Mouse (Mus musculus): ENCODE data around the gene Myh4. TPM values are rescaled to one million over a fixed set of nuclear protein-coding genes. Genes with fewer than 3 reads are reported as not detected.

The Myh4 gene
- polyA plus RNA-seq, 1 experiment from 2014 or later, result 0.23 TPM

- no peak for ATAC-seq (ENCODE audit: low FRiP score, low read depth)
- H3K4me3 ChIP-seq, result no peak overlapping the region
- no peaks in the 10 kb centered on the region for H3K27me3 ChIP-seq
- 0 out of 2 replicates have a peak, but pooled peaks cover 5% of the 10 kb centered on the region for H3K9me3 ChIP-seq
- no peak overlapping the region for H3K27ac ChIP-seq
- H3K4me1 ChIP-seq, result peaks cover 4% of the 10 kb centered on the region; the same call in 1 of the 2 replicates
- no peak overlapping the region for H3K9ac ChIP-seq
- H3K36me3 ChIP-seq, result no peaks in the 10 kb centered on the region
- H3K4me2 ChIP-seq (replicated peaks), result no peak overlapping the region
- WGBS, result 52% methylated on average over 5 of the region's 5 CpGs
Measured at GRCm38 (mm10) chr11:67235639-67236358, 2.0 kb upstream of the Myh4 start.

DNA sequence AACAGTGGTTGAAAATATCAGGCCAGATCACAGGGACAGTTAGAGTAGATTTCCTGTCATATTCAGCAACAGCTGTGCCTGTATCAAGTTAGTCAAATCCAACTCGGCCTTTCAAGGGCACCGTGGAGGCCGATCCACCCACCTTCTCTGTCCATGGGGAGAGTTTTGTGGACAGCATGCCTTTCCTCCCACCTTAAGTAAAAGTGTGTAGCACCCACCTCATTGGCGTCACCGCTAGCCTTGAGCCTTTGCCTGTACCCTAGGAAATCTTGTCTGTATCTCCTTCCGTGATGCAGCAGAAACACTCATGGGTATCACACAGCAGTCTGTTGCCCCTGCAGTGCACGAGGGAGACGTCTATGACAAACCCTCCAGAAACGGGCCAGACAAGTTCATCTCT lies 1.0 kb upstream of the Myh4 start:
- Histone ChIP-seq H3K9ac (no peak overlapping the region), H3K4me2 (replicated peaks) (no peak overlapping the region), H3K36me3 (no peaks in the 10 kb centered on the region), H3K27me3 (no peaks in the 10 kb centered on the region), H3K27ac (no peak overlapping the region), H3K4me3 (no peak overlapping the region), H3K9me3 (0 out of 2 replicates have a peak, but pooled peaks cover 5% of the 10 kb centered on the region), H3K4me1 (peaks cover 4% of the 10 kb centered on the region; the same call in 1 of the 2 replicates)
- no peak for ATAC-seq (ENCODE audit: low FRiP score, low read depth)
- 75% methylated on average over 9 of the region's 9 CpGs for WGBS

DNA sequence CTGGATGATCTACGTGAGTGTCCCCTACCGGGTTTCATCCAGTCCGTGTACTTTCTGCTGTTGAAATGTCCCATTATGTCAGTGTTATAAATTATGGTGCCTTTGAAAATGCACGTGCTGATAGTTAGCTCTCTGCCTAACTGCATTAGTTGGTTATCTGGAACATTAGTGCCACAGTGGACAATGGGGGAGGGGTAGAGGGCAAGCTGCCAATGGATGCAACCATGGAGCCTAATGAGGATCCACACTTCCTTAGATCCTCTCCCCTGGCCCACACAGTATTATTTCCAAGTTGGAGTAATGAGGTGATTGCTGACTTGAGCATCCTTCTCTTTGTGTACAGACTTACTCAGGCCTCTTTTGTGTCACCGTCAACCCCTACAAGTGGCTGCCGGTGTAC lies 3.2 kb downstream of the Myh4 start:
- H3K4me1 ChIP-seq, result peaks cover 4% of the 10 kb centered on the region; the same call in 1 of the 2 replicates
- no peaks in the 10 kb centered on the region for H3K9me3 ChIP-seq
- no peak overlapping the region for H3K9ac ChIP-seq
- 84% methylated on average over 6 of the region's 6 CpGs for WGBS
- H3K27me3 ChIP-seq, result no peaks in the 10 kb centered on the region
- H3K27ac ChIP-seq, result no peak overlapping the region
- no peak overlapping the region for H3K4me2 ChIP-seq (replicated peaks)
- no peak overlapping the region for H3K4me3 ChIP-seq
- ATAC-seq (ENCODE audit: low FRiP score, low read depth), result no peak
- no peaks in the 10 kb centered on the region for H3K36me3 ChIP-seq

DNA sequence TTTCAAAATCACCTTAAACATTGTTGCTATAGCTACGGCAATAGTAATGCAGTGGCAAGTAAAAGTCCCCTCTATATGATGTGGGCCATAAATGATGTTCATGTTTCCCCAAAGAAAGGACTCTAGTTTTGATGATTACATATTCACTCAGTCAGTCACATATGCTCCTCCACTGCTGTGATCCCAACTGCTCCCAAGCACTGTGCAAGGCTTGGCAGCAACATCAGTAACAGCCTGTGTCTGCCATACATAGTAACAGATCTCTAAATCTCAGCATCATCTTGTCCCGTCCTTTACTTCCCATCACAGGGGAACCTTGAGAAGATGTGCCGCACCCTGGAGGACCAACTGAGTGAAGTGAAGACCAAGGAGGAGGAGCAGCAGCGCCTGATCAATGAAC lies 15.9 kb downstream of the Myh4 start:
- H3K4me1 ChIP-seq, result no peaks in the 10 kb centered on the region
- no peaks in the 10 kb centered on the region for H3K9me3 ChIP-seq
- no peaks in the 10 kb centered on the region for H3K36me3 ChIP-seq
- H3K9ac ChIP-seq, result no peak overlapping the region
- H3K4me3 ChIP-seq, result no peak overlapping the region
- no peaks in the 10 kb centered on the region for H3K27me3 ChIP-seq
- no peak overlapping the region for H3K27ac ChIP-seq
- 87% methylated on average over 4 of the region's 4 CpGs for WGBS
- no peak for ATAC-seq (ENCODE audit: low FRiP score, low read depth)
- H3K4me2 ChIP-seq (replicated peaks), result no peak overlapping the region

DNA sequence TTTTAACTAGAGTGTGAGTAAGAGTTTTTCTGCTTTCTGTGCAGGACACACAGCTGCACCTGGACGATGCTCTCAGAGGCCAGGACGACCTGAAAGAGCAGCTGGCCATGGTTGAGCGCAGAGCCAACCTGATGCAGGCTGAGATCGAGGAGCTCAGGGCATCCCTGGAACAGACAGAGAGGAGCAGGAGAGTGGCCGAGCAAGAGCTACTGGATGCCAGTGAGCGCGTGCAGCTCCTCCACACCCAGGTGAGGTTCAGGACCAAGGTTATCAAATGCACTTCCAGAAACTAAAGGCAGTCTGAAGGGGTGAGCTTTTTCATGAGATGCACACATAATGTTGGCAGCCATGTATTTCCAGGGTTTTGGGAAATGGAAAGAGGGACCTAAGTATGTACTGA lies 19.2 kb downstream of the Myh4 start:
- H3K36me3 ChIP-seq, result no peaks in the 10 kb centered on the region
- no peak overlapping the region for H3K27ac ChIP-seq
- H3K9me3 ChIP-seq, result no peaks in the 10 kb centered on the region
- WGBS, result 61% methylated on average over 7 of the region's 7 CpGs
- H3K27me3 ChIP-seq, result no peaks in the 10 kb centered on the region
- H3K9ac ChIP-seq, result no peak overlapping the region
- H3K4me1 ChIP-seq, result no peaks in the 10 kb centered on the region
- H3K4me3 ChIP-seq, result no peak overlapping the region
- no peak overlapping the region for H3K4me2 ChIP-seq (replicated peaks)
- ATAC-seq (ENCODE audit: low FRiP score, low read depth), result no peak

GRCm38 (mm10) chr11:67260956-67261355 lies 23.1 kb downstream of the Myh4 start:
- 86% methylated on average over 6 of the region's 6 CpGs for WGBS
- H3K27ac ChIP-seq, result no peak overlapping the region
- no peak overlapping the region for H3K4me3 ChIP-seq
- no peaks in the 10 kb centered on the region for H3K36me3 ChIP-seq
- no peaks in the 10 kb centered on the region for H3K9me3 ChIP-seq
- ATAC-seq (ENCODE audit: low FRiP score, low read depth), result no peak
- no peak overlapping the region for H3K4me2 ChIP-seq (replicated peaks)
- H3K27me3 ChIP-seq, result no peaks in the 10 kb centered on the region
- H3K4me1 ChIP-seq, result no peaks in the 10 kb centered on the region
- no peak overlapping the region for H3K9ac ChIP-seq

- H3K27ac ChIP-seq, result no peak within 1 kb of the TSS
- H3K4me2 ChIP-seq (replicated peaks), result no peak within 1 kb of the TSS
- ATAC-seq (ENCODE audit: low FRiP score, low read depth), result no peak; the same call in 1 of the 2 replicates
- H3K27me3 ChIP-seq, result no peaks in the 10 kb centered on the region
- no peaks in the 10 kb centered on the region for H3K9me3 ChIP-seq
- no peak within 1 kb of the TSS for H3K9ac ChIP-seq
- H3K4me3 ChIP-seq, result no peak within 1 kb of the TSS
- H3K4me1 ChIP-seq, result no peaks in the 10 kb centered on the region
- no peaks in the 10 kb centered on the region for H3K36me3 ChIP-seq
- WGBS, result 84% methylated on average over 10 of the region's 10 CpGs
Measured at GRCm38 (mm10) chr11:67276601-67277174, 38.9 kb downstream of the Myh4 start, which contains the start of gene Myh8. Gene Myh8, plus strand, starts transcription at chr11:67277124.

- no peaks in the 10 kb centered on the region for H3K27me3 ChIP-seq
- 80% methylated on average over 1 of the region's 1 CpGs for WGBS
- no peaks in the 10 kb centered on the region for H3K9me3 ChIP-seq
- H3K4me2 ChIP-seq (replicated peaks), result no peak overlapping the region
- no peak for ATAC-seq (ENCODE audit: low FRiP score, low read depth)
- H3K4me1 ChIP-seq, result no peaks in the 10 kb centered on the region
- H3K4me3 ChIP-seq, result no peak overlapping the region
- no peak overlapping the region for H3K9ac ChIP-seq
- no peaks in the 10 kb centered on the region for H3K36me3 ChIP-seq
- no peak overlapping the region for H3K27ac ChIP-seq
Measured at GRCm38 (mm10) chr11:67293440-67293839, 55.6 kb downstream of the Myh4 start.

Other genes with a start within 250 kb of the Myh4 start
- 1.6 and 2.1 TPM in 2 replicates for gene Tmem220, start 212.9 kb upstream of the Myh4 start, polyA plus RNA-seq (2015; fragmentation: Nextera tagmentation; extraction: Ambion mirVana)
- 34.8 and 36.5 TPM in 2 replicates for gene Adprm, start 185.4 kb upstream of the Myh4 start, polyA plus RNA-seq (2015; fragmentation: Nextera tagmentation; extraction: Ambion mirVana)
- 20.0 and 21.3 TPM in 2 replicates for gene Sco1, start 185.4 kb upstream of the Myh4 start, polyA plus RNA-seq (2015; fragmentation: Nextera tagmentation; extraction: Ambion mirVana)
- 85.0 and 101 TPM in 2 replicates for gene Myh3, start 159.7 kb upstream of the Myh4 start, polyA plus RNA-seq (2015; fragmentation: Nextera tagmentation; extraction: Ambion mirVana)
- gene Myh2, start 67.0 kb upstream of the Myh4 start, polyA plus RNA-seq (2015; fragmentation: Nextera tagmentation; extraction: Ambion mirVana), result 0.11 and 0.15 TPM in 2 replicates
- gene Myh1, start 38.0 kb upstream of the Myh4 start, polyA plus RNA-seq (2015; fragmentation: Nextera tagmentation; extraction: Ambion mirVana), result 1.6 and 2.1 TPM in 2 replicates
- 23.9 and 27.5 TPM in 2 replicates for gene Myh8, start 39.1 kb downstream of the Myh4 start, polyA plus RNA-seq (2015; fragmentation: Nextera tagmentation; extraction: Ambion mirVana)
- 0.26 and 0.38 TPM in 2 replicates for gene Myh13, start 83.6 kb downstream of the Myh4 start, polyA plus RNA-seq (2015; fragmentation: Nextera tagmentation; extraction: Ambion mirVana)
- gene Gas7, start 217.4 kb downstream of the Myh4 start, polyA plus RNA-seq (2015; fragmentation: Nextera tagmentation; extraction: Ambion mirVana), result 9.8 and 11.7 TPM in 2 replicates

All from limb, embryonic 13.5 days (tissue).